Mouse (Mus musculus) kidney, embryonic 16.5 days (tissue): ENCODE data around the gene Cyp2r1. TPM values are rescaled to one million over a fixed set of nuclear protein-coding genes. Genes with fewer than 3 reads are reported as not detected.

Experiments used
- ATAC-seq: fragments of 200-750 bp; cut with Nextera tagmentation; 2 replicates; pipeline ENCODE4 v1.8.0; 2017; ENCODE audit warnings: moderate TSS enrichment; ENCODE audit not compliant: low FRiP score, low TSS enrichment
- H3K27ac ChIP-seq: fragments of 300-500 bp; sonication (generic); 2 replicates; pipeline ENCODE4 v1.5.1; 2014; ENCODE audit warnings: low read length
- H3K27me3 ChIP-seq: fragments of 300-500 bp; sonication (generic); 2 replicates; pipeline ENCODE4 v1.6.1; 2014; ENCODE audit warnings: low read length, control low read depth, mixed read lengths; ENCODE audit not compliant: insufficient read depth
- H3K36me3 ChIP-seq: fragments of 300-500 bp; sonication (generic); 2 replicates; pipeline ENCODE4 v1.6.1; 2014; ENCODE audit warnings: low read length, control low read depth, mixed read lengths; ENCODE audit not compliant: insufficient read depth
- H3K4me1 ChIP-seq: fragments of 300-500 bp; sonication (generic); 2 replicates; pipeline ENCODE4 v1.6.1; 2014; ENCODE audit warnings: low read length, control low read depth, mixed read lengths; ENCODE audit not compliant: insufficient read depth
- H3K4me2 ChIP-seq: fragments of 300-500 bp; sonication (generic); replicated peaks from 2 replicates; pipeline ENCODE4 v1.6.1; 2014; ENCODE audit warnings: low read depth, low read length
- H3K4me3 ChIP-seq: fragments of 300-500 bp; sonication (generic); 2 replicates; pipeline ENCODE4 v1.5.1; 2014; ENCODE audit warnings: mild to moderate bottlenecking, low read length
- H3K9ac ChIP-seq: fragments of 300-500 bp; sonication (generic); replicated peaks from 2 replicates; pipeline ENCODE4 v1.6.1; 2014; ENCODE audit warnings: low read length
- H3K9me3 ChIP-seq: fragments of 300-500 bp; sonication (generic); 2 replicates; pipeline ENCODE4 v1.6.1; 2016; ENCODE audit warnings: low read length, control low read depth
- WGBS: fragments of 180-500 bp; shearing (Covaris S2); extraction: QIAGEN DNeasy Blood & Tissue Kit; methylation state at CpG from one replicate; pipeline ENCODE4 v1.1.7; 2014; 5-methylcytosine and 5-hydroxymethylcytosine counted together
- polyA plus RNA-seq: library from polyadenylated mRNA; unstranded; fragments of >200 nt; fragmentation: Nextera tagmentation; extraction: Ambion mirVana; gene quantifications from 2 replicates; pipeline ENCODE4 v1.2.1, GENCODE M21; 2015

The Cyp2r1 gene
- polyA plus RNA-seq, 1 experiment from 2014 or later, result 1.4 TPM

- no peak for ATAC-seq
- H3K27ac ChIP-seq, result no peak overlapping the region
Observed at GRCm38 (mm10) chr7:114520122-114520521, 42.6 kb downstream of the Cyp2r1 start.

GRCm38 (mm10) chr7:114508879-114509278, 53.9 kb downstream of the Cyp2r1 start:
- H3K9me3 ChIP-seq, result no peaks in the 10 kb centered on the region
- ATAC-seq, result no peak
- no peaks in the 10 kb centered on the region for H3K4me1 ChIP-seq
- H3K4me2 ChIP-seq, result no peak overlapping the region
- H3K4me3 ChIP-seq, result no peak overlapping the region
- no peak overlapping the region for H3K9ac ChIP-seq
- WGBS, result 89% methylated on average over 2 of the region's 2 CpGs
- no peaks in the 10 kb centered on the region for H3K36me3 ChIP-seq
- H3K27me3 ChIP-seq, result no peaks in the 10 kb centered on the region
- no peak overlapping the region for H3K27ac ChIP-seq

More at GRCm38 (mm10) chr7:114520122-114520521, 42.6 kb downstream of the Cyp2r1 start:
- Histone ChIP-seq H3K4me2 (no peak overlapping the region), H3K9me3 (no peaks in the 10 kb centered on the region), H3K36me3 (no peaks in the 10 kb centered on the region), H3K27me3 (no peaks in the 10 kb centered on the region), H3K4me1 (no peaks in the 10 kb centered on the region), H3K4me3 (no peak overlapping the region), H3K9ac (no peak overlapping the region)
- WGBS, result 100% methylated on average over 1 of the region's 1 CpGs

Other genes starting within 250 kb of the Cyp2r1 start
- gene Pde3b, start 147.7 kb downstream of the Cyp2r1 start, polyA plus RNA-seq, result 3.2 and 3.5 TPM in 2 replicates
- gene Calca, start 73.4 kb upstream of the Cyp2r1 start, polyA plus RNA-seq, result 1.0 and 1.7 TPM in 2 replicates
- gene Calcb, start 155.7 kb upstream of the Cyp2r1 start, polyA plus RNA-seq, result 0.16 and 0.44 TPM in 2 replicates
- gene Insc, start 180.7 kb upstream of the Cyp2r1 start, polyA plus RNA-seq, result 3.4 and 4.9 TPM in 2 replicates